Mouse (Mus musculus) liver, embryonic 13.5 days (tissue): ENCODE data around the gene Dram2. TPM values are rescaled to one million over a fixed set of nuclear protein-coding genes. Genes with fewer than 3 reads are reported as not detected.
"Not testable (repeated sequence)": the region's sequence is repeated elsewhere in the genome, so short reads cannot be mapped to it uniquely, and the experiment has no call there.

Experiments used
- ATAC-seq: fragments of 200-750 bp; cut with Nextera tagmentation; 2 replicates; pipeline ENCODE4 v1.8.0; 2017; ENCODE audit warnings: low read depth, mild to moderate bottlenecking, moderate number of reproducible peaks, moderate library complexity
- DNase-seq: peaks from one replicate; pipeline ENCODE4 v3.0.0; 2022
- H3K27ac ChIP-seq: fragments of 300-500 bp; sonication (generic); 2 replicates; pipeline ENCODE4 v1.5.1; 2015; ENCODE audit warnings: moderate library complexity, mild to moderate bottlenecking, inconsistent platforms
- H3K27me3 ChIP-seq: fragments of 300-500 bp; sonication (generic); 2 replicates; pipeline ENCODE4 v1.6.1; 2015; ENCODE audit warnings: mild to moderate bottlenecking, inconsistent platforms
- H3K36me3 ChIP-seq: fragments of 300-500 bp; sonication (generic); 2 replicates; pipeline ENCODE4 v1.6.1; 2015; ENCODE audit warnings: mild to moderate bottlenecking, inconsistent platforms
- H3K4me1 ChIP-seq: fragments of 300-500 bp; sonication (generic); replicated peaks from 2 replicates; pipeline ENCODE4 v1.6.1; 2015; ENCODE audit warnings: inconsistent platforms
- H3K4me2 ChIP-seq: fragments of 300-500 bp; sonication (generic); 2 replicates; pipeline ENCODE4 v1.6.1; 2015; ENCODE audit warnings: inconsistent platforms, mild to moderate bottlenecking, moderate library complexity
- H3K4me3 ChIP-seq: fragments of 300-500 bp; sonication (generic); replicated peaks from 2 replicates; pipeline ENCODE4 v1.5.1; 2015; ENCODE audit warnings: mild to moderate bottlenecking, inconsistent platforms
- H3K9ac ChIP-seq: fragments of 300-500 bp; sonication (generic); 2 replicates; pipeline ENCODE4 v1.6.1; 2015; ENCODE audit warnings: mild to moderate bottlenecking, inconsistent platforms
- H3K9me3 ChIP-seq: fragments of 300-500 bp; sonication (generic); replicated peaks from 2 replicates; pipeline ENCODE4 v1.6.1; 2016; ENCODE audit warnings: inconsistent platforms
- WGBS: fragments of 180-500 bp; shearing (Covaris S2); methylation state at CpG from one replicate; pipeline ENCODE4 v1.1.7; 2015; ENCODE audit not compliant: insufficient replicate concordance; 5-methylcytosine and 5-hydroxymethylcytosine counted together
- polyA plus RNA-seq: library from polyadenylated mRNA; unstranded; fragments of >200 nt; fragmentation: Nextera tagmentation; extraction: Ambion mirVana; gene quantifications from 2 replicates; pipeline ENCODE4 v1.2.1, GENCODE M21; 2015

The Dram2 gene
- polyA plus RNA-seq, 1 experiment from 2014 or later, result 28.7 TPM

DNA sequence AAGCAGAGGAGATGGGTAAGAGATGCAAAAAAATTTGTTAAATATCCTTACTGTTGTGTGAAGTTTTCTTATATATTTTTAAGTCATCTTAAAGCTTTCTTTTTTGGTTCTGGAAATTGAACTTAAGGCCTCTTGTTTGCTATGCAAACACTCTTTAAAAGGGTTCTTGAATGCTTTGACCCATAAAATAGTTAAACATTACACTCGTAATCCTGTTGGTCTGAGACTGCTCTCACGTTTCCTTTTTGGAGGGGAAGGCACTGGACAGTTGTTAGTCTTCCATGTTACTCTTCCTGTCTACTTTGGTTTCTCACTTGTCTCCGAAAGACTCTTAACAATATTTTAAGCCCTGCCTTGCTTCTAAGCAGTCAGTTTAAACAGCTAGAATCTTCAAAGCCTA, 1.4 kb downstream of the Dram2 start:
- Histone ChIP-seq H3K27ac (no peak overlapping the region), H3K27me3 (no peaks in the 10 kb centered on the region), H3K4me2 (peak overlapping the region; percentile 29), H3K4me1 (peaks cover 35% of the 10 kb centered on the region), H3K36me3 (peaks cover 4% of the 10 kb centered on the region; the same call in 1 of the 2 replicates), H3K9me3 (no peaks in the 10 kb centered on the region), H3K9ac (no peak overlapping the region), H3K4me3 (peak overlapping the region; percentile 13)
- ATAC-seq (no peak), DNase-seq (no peak)
- WGBS, result 40% methylated on average over 3 of the region's 3 CpGs

DNA sequence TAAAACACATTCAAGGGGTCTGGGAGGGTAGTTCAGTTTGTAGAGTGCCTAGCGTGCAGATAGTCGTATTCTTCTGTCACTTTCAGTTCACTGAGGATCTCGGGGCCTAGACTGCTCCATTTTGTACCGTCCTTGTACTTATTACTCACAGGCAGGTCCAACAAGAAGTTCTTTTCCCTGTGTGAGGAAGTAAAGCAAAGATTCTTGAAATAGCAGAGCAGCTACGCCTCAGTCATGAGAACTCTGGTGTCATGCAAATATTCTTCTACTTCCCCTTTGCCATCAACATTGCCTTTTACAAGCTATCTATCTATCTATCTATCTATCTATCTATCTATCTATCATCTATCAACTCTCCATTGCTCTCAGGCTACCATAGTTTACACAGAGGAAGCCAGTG, 5.8 kb downstream of the Dram2 start:
- Histone ChIP-seq H3K27ac (no peak overlapping the region), H3K27me3 (no peaks in the 10 kb centered on the region), H3K4me3 (no peak overlapping the region), H3K4me1 (peaks cover 2% of the 10 kb centered on the region; the same call in 1 of the 2 replicates), H3K9me3 (no peaks in the 10 kb centered on the region), H3K9ac (no peak overlapping the region), H3K36me3 (peaks cover 15% of the 10 kb centered on the region), H3K4me2 (no peak overlapping the region)
- WGBS, result 66% methylated on average over 5 of the region's 5 CpGs
- DNase-seq (no peak), ATAC-seq (no peak)

DNA sequence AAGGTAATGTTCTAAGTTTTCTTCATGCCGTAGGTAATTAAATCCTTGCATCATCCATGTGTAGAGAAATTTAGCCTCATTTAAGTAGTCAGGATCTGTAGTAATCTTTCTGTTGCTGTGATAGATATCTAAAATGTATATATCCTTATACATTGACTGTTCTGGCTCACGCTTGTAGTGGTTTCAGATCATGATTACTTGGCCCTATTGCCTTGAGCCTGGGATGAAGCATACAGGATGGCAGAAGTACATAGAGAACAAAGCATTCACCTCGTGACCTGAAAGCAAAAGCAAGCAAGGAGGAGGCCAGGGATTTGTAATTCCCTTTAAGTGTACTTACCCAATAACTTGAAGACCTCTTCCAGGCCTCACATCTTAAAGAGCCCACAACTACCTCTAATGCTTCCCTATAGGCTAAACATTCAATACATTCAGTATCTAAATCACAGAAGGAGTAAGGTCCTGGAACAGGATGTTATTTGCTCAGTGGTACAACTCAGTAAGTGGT, 8.2 kb downstream of the Dram2 start:
- Histone ChIP-seq H3K27ac (no peak overlapping the region), H3K4me2 (no peak overlapping the region), H3K27me3 (no peaks in the 10 kb centered on the region), H3K36me3 (peaks cover 19% of the 10 kb centered on the region), H3K9ac (no peak overlapping the region), H3K4me3 (no peak overlapping the region), H3K4me1 (no peaks in the 10 kb centered on the region), H3K9me3 (no peaks in the 10 kb centered on the region)
- DNase-seq, result no peak
- ATAC-seq, result no peak
- WGBS, result 77% methylated on average over 3 of the region's 3 CpGs

DNA sequence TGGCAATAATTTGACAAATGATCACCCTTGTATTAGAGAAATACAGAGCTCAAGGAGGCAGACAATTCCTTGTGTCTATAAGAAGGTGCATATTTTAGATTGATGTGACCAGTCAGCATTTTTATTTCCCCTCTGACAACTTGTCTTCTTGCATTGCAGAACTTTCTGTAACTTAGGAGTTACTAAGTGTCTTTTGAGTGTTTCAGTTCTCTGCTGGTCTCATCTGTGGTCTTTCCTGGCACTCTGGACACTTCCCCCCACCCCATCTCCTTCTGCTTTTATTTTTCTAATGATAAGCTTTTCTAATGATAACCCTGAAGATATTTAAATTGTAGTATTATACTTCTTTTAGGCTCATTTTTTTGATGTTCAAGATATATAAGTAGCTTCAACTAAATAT, 10.7 kb downstream of the Dram2 start:
- no peak for ATAC-seq
- Histone ChIP-seq H3K27me3 (no peaks in the 10 kb centered on the region), H3K36me3 (peaks cover 19% of the 10 kb centered on the region), H3K9me3 (no peaks in the 10 kb centered on the region), H3K4me3 (no peak overlapping the region), H3K4me2 (no peak overlapping the region), H3K4me1 (no peaks in the 10 kb centered on the region), H3K9ac (no peak overlapping the region), H3K27ac (no peak overlapping the region)
- DNase-seq, result no peak

DNA sequence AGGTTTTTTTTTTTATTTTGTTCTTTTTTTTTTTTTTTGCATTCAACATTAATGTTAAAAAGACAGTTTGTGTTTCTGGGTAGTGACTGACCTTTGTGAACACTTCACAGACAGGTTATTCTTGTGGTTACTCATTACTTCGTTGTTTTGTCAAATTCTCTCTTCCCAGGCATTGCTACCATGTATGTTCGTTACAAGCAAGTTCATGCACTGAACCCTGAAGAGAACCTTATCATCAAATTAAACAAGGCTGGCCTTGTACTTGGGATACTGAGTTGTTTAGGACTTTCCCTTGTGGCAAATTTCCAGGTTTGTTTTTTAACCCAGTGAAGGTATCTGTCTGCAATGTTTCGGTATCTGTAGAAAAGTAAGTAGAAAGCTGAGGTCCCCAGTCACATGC, 18.3 kb downstream of the Dram2 start:
- no peaks in the 10 kb centered on the region for H3K4me1 ChIP-seq
- no peaks in the 10 kb centered on the region for H3K27me3 ChIP-seq
- H3K9me3 ChIP-seq, result no peaks in the 10 kb centered on the region
- no peak overlapping the region for H3K4me3 ChIP-seq
- H3K36me3 ChIP-seq, result peaks cover 2% of the 10 kb centered on the region; the same call in 1 of the 2 replicates
- 70% methylated on average over 3 of the region's 3 CpGs for WGBS
- H3K9ac ChIP-seq, result no peak overlapping the region
- ATAC-seq (no peak), DNase-seq (no peak)
- no peak overlapping the region for H3K4me2 ChIP-seq
- no peak overlapping the region for H3K27ac ChIP-seq

DNA sequence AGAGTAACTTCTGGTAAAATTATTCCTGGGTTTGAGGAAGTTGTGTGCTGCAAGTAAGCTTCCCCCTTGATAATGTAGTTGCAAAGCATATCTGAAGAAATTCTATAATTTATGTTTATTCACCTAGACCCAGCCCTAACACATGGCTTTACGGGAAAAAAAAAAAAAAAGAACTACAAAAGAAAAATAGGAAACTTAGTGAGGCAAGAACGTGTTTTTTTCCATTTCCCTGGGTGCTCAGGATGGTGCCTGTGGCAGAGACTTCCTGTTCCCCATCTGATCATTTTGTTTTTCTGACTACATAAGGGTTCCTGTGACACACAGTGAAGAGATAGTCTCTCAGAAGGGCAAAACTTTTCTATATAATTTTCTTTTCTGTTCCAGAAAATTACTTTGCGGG, 25.6 kb downstream of the Dram2 start:
- no peaks in the 10 kb centered on the region for H3K27me3 ChIP-seq
- no peak overlapping the region for H3K4me2 ChIP-seq
- H3K4me3 ChIP-seq, result no peak overlapping the region
- no peak for DNase-seq
- H3K9me3 ChIP-seq, result no peaks in the 10 kb centered on the region
- H3K27ac ChIP-seq, result no peak overlapping the region
- 48% methylated on average over 3 of the region's 3 CpGs for WGBS
- no peaks in the 10 kb centered on the region for H3K36me3 ChIP-seq
- H3K4me1 ChIP-seq, result no peaks in the 10 kb centered on the region
- no peak for ATAC-seq
- no peak overlapping the region for H3K9ac ChIP-seq

DNA sequence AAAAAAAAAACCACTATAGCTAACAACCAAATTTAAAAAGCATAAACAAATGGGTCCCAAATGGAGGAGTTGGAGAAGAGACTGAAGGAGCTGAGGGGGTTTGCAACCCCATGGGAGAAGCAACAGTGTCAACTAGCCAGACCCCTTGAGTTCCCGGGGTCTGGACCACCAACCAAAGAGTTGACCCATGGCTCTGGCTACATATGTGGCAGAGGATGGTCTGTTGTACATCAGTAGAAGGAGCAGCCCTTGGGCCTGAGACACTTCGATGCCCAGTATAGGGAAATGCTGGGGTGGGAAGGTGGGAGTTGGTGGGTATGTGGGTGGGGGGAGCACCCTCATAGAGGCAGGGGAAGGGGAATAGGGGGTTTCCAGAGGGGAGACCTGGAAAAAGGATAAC, 31.7 kb downstream of the Dram2 start:
- DNase-seq (no peak), ATAC-seq (no peak)
- Histone ChIP-seq H3K27me3 (no peaks in the 10 kb centered on the region), H3K27ac (no peak overlapping the region), H3K4me1 (no peaks in the 10 kb centered on the region), H3K9me3 (no peaks in the 10 kb centered on the region), H3K4me2 (no peak overlapping the region), H3K9ac (no peak overlapping the region), H3K36me3 (no peaks in the 10 kb centered on the region), H3K4me3 (no peak overlapping the region)
- WGBS, result 73% methylated on average over 2 of the region's 2 CpGs

DNA sequence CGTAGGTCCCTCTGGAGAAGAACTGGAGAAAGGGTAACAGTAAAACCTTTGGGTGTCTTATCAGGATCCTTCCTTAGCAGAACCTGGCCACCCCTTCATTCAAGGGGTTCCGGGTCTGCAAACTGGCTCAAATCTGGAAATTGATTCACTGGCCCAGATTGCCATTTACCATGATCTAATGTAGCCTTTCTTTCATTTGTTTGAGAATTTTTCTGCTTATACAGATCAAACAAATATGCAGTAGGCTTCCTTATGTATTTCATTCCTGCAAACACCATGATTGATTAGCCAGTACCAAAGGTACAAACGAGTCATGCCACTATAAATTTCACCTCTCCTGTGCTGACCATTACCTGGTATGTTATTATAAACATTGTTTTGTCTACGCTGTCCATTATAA, 46.0 kb downstream of the Dram2 start:
- not testable (repeated sequence) for ATAC-seq, H3K9ac ChIP-seq, H3K9me3 ChIP-seq, H3K4me2 ChIP-seq, H3K27ac ChIP-seq, DNase-seq, H3K4me1 ChIP-seq, H3K27me3 ChIP-seq, H3K4me3 ChIP-seq, H3K36me3 ChIP-seq
- 65% methylated on average over 4 of the region's 4 CpGs for WGBS

DNA sequence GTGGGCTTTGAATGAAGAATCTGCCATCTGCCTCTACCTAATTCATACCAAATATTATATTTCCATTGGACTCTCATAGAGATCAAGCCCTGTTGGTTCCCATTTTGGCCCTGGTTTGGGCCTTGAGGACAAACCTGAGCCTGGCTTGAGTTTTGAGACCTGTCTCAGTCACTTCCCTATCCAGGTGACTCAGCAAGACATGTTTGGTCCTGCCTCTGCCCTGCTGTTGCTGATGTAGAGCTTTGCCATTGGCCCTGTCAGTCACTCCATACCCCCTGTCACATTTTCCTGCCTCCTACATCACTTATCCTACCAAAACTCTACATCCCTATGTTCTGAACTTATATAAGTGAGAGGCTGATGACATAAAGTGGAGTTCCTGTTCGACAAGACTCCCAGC, 70.5 kb downstream of the Dram2 start:
- H3K27me3 ChIP-seq, result no peaks in the 10 kb centered on the region
- no peak overlapping the region for H3K9ac ChIP-seq
- no peaks in the 10 kb centered on the region for H3K9me3 ChIP-seq
- no peaks in the 10 kb centered on the region for H3K4me1 ChIP-seq
- DNase-seq (no peak), ATAC-seq (no peak)
- H3K4me3 ChIP-seq, result no peak overlapping the region
- no peak overlapping the region for H3K27ac ChIP-seq
- no peak overlapping the region for H3K4me2 ChIP-seq
- WGBS, result 38% methylated on average over 1 of the region's 1 CpGs
- no peaks in the 10 kb centered on the region for H3K36me3 ChIP-seq

Other genes with a start within 250 kb of the Dram2 start
- gene Chil6, start 141.6 kb upstream of the Dram2 start, polyA plus RNA-seq, result not detected in 2 replicates
- gene Dennd2d, start 65.4 kb upstream of the Dram2 start, polyA plus RNA-seq, result 3.4 and 3.5 TPM in 2 replicates
- gene Cept1, start within 50 bp of the Dram2 start, polyA plus RNA-seq, result 26.1 and 33.0 TPM in 2 replicates
- 3.6 and 5.6 TPM in 2 replicates for gene Lrif1, start 137.2 kb downstream of the Dram2 start, polyA plus RNA-seq
- gene Cd53, start 242.4 kb downstream of the Dram2 start, polyA plus RNA-seq, result 18.0 and 21.9 TPM in 2 replicates